Mouse (Mus musculus) cerebral cortex, adult 2 months (tissue): ENCODE measurements around the gene Gng8.

Experiments used
- WGBS: fragments of 180-500 bp; shearing (Covaris S2); methylation state at CpG from one replicate; pipeline ENCODE4 v1.1.7; 2018; 5-methylcytosine and 5-hydroxymethylcytosine counted together

The Gng8 gene

DNA sequence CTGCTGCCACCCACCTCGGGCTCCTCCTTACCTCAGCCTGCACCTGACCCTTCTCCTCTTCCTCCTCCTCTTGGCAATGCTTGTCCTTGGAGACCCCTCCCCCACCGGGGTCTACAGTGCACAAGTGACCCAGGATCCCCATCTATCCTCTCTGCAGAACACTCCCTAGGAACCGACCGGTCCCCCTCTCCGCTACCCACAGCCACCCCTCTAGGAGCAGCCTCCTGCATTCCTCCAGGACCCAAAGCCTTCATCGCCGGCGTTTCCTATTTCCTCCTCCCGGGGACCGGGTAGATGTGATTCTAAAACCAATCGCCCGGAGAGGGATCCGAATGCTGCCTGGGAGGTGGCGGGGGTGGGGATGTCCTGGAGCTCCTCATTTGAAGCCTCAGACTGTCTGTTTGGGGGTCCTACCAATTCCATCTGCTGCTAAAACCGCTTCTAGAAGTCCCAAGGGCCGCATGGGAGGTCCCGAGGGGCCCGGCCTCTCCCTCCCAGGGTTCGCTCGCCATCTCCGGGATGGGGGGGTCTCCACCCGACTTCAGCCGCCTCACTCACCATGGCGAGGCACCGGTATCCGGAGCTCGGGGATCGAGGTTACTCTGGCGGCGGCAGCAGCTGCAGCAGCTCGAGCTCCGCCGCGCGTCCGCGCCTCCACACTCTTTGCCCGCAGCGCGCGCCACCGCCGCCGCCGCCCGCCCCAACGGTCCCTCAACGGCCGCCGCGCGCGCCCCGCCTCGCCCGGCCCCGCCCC is 31.9 kb downstream of the Gng8 start:
- WGBS, result under 1% methylated on average over 47 of the region's 57 CpGs

DNA sequence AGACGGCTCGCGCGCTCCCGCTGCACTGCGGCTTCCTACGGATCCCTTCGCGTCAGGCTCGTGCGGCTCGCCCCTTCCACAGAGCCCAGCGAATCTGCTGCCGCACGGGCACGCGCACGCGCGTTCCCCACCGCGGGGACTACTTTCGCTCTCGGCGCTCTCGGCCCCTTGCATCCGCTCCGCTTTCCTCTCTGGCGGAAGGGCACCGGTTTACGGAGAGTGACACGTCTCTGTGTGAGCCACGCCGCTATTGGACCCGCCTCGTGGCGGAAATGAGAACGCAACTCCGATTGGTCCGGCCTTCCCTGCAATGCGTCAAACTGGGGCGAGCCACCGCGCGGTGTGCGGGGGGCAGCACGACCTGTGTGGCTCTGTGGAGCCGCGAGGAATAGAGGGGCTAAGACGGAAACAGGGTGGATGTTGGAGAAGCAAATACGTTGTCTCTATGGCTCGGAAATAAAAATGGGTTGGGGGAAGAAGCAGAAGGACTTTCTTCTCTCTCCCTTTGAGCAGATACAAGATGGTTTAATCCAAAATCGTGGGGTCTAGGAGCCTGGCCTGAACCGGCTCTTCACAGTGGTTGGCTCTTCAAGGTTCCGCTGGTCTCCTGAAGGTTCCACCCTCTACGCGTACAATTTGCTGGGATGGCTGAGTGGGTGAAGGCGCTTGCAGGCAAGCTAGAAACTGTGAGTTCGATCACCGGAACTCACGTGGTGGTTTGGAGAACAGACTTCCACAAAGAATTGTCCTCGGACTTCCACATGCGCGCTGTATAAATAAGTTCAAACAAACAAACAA is 32.6 kb downstream of the Gng8 start, which contains the start of gene Calm3:
Gene Calm3 (minus strand): TSS at position 78 of the 798 bp plus-strand sequence.
- WGBS, result 1% methylated on average over 64 of the region's 64 CpGs

DNA sequence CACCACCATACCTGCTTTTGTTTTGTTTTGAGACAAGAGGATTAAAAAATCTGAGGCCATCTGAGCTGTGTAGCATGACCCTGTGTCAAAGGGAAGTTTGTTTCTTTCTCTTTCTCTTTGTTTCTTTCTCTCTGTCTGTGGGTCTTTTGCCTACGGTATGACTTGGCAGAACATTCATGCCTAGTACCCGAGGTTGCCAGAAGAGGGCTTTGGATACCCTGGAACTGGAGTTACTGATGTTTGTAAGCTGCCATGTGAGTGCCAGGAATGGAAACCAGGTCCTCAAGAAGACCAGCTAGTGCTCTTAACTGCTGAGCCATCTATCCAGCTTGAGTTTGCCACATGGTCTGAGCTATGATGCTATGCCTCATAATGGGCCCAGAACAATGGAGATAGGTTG is 36.8 kb downstream of the Gng8 start:
- WGBS, result 31% methylated on average over 2 of the region's 2 CpGs

DNA sequence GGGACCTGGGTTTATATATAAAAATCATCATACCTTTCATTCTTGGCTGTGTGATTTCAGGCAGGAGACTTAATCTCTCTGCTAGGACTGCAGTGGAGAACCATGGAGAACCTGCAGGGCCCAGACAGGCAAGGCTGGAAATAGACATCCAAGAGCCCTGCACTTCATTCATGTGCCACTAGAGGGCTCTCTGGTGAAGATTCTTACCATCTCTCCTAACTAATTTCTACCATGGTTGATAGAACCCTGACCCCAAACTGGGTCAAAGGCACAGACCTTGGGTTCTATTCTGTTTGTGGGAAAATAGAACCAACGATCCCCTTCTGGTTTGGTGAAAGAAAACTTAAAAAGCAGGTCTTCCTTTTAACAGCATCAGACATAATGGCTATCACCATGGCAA is 39.3 kb downstream of the Gng8 start:
- WGBS, result 0% methylated on average over 1 of the region's 1 CpGs

DNA sequence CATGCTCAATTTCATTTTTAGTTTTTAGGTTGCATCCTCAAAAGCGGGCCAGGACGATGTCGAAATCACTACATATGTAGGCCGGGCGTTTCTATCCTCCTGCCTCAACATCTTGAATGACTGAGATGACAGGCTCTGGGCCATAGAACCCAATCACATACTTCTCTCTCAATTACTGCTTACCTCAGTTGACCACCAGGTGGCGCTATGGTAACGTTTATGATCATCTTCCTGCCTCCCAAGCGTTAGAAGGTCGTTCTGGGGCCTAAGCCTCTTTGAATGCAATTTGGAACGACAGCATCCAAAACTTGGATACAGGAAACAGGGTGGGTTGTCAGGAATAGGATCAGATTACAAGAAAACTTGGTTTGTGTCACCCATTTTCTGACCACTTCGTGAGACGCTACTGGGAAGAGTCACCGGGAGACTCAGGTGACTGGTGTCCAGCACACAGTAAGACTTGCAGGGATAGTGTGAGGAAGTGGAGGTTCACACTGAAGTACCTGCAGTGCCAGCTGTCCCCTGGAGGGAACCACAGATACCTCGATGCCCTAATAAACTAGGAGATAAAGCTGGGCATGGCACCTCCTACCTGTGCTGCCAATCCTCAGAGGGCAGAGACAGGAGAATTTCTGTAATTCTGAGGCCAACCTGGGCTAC is 40.5 kb downstream of the Gng8 start:
- 15% methylated on average over 14 of the region's 14 CpGs for WGBS

DNA sequence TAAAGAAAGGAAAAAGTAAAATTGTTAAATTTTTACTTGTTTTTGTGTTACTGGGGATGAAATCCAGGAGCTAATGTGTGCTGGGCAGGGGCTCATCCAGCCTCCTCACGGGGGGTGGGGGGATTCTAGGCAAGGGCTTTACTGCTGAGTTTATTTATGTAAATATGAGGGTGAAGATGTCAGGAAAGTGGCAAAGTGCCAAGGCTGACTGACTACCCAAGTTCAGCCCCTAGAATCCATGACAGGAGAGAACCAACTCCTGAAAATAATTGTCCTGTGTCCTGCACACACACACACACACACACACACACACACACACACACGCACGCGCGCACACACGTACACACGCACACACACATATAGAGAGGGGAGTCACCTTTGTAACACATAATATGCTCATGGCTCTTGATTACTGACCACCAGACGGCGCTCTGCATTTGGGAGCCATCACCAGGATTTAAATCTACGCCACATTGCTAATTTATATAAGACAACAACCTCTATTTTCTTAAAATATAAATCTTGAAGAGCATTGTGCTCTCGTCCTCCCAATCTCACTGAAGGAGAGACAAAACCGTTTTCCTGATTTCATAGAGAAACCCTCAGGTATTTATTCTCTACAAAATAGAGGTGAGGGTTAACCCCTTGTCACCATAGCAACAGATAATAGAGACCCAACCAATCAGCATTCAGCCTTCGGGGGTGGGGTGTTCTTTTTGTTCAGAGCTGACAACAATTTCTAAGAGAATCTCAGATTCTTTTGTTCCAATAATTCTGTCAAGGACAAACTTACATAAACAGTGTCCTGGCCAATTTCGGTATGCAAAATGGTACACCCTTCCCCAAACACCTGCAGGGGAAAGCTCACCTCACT is 41.4 kb downstream of the Gng8 start:
- WGBS, result 22% methylated on average over 14 of the region's 14 CpGs

DNA sequence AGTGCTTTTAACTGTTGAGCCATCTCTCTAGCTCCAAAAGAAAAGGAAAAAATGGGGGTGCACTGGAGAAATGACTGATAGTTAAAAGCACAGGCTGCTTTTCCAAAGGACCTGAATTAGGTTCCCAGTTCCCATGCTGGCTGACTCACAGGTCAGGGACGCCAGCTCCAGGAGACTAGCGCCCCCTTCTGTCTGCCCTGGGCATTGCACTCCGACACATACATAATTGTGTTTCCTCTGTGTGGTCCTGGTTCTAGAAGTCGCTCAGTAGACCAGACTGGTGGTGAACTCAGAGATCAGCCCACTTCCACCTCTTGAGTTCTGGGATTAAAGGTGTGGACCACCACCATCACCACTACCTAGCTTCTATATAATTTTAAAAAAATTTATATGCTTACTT is 45.7 kb downstream of the Gng8 start:
- WGBS, result 50% methylated on average over 4 of the region's 4 CpGs

DNA sequence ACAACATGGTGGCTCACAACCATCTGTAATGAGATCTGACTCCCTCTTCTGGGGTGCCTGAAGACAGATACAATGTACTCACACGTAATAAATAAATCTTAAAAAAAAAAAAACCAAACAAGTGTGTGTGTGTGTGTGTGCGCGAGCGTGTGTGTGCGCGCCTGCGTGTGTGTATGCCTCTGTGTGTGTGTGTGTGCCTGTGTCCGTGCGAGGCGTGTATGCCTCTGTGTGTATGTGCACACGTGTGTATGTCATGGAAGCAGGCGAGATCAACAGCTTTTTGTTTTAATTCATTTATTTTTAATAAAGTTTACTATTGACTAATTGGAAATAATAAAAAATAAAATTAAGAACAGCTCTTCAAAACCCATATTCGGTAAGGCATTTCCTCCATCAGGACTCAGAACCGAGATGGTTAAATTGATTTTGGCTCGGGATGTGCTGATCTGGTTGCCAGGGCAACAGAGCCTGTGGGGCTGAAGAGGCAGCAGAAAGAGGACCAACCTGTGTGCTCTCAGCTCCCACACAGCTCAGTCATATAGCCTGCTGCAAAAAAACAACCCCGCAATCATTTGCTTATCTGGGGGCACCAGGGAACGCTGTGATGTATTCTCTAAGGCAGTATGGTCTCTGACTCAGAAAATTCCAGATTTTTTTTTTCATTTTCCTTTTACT is 46.7 kb downstream of the Gng8 start:
- 50% methylated on average over 17 of the region's 17 CpGs for WGBS

DNA sequence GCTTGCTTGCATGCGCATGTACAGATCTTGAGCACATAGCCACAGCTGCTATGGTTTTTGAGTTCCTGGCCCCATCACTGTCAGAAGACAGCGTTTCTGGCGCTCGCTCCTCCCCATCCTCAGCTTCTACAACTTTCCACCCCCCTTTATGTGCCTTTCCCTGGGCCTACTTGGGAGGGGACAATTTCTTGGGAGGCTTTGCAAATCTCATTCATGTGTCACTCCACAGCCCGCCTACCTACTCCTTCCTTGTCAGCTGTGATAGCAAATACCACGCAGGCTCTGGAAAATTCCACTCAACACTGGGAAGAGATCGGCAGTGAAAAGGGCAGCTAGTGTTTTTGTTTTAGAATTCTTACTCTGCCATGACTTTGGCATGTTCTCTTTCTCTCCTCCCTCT is 48.7 kb downstream of the Gng8 start:
- 29% methylated on average over 7 of the region's 7 CpGs for WGBS

DNA sequence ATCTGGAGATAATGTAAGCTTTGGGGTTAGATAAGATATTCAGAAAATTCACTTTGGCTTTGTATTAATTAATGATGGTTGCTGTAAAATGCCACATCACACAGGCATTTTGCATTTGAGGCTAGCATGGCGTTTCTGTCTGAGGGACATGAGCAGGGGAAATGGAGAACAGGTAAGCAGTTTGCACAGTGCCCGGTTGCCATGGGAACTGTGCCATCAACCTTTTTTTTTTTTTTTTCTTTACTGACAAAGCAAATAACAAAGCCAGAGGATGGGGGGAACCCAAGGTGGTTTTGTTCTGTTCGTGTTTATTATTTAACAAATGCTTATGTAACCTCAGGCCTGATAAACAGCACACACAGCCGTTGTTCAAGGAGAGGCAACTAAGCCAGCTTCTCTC is 51.3 kb downstream of the Gng8 start:
- WGBS, result 48% methylated on average over 4 of the region's 4 CpGs

DNA sequence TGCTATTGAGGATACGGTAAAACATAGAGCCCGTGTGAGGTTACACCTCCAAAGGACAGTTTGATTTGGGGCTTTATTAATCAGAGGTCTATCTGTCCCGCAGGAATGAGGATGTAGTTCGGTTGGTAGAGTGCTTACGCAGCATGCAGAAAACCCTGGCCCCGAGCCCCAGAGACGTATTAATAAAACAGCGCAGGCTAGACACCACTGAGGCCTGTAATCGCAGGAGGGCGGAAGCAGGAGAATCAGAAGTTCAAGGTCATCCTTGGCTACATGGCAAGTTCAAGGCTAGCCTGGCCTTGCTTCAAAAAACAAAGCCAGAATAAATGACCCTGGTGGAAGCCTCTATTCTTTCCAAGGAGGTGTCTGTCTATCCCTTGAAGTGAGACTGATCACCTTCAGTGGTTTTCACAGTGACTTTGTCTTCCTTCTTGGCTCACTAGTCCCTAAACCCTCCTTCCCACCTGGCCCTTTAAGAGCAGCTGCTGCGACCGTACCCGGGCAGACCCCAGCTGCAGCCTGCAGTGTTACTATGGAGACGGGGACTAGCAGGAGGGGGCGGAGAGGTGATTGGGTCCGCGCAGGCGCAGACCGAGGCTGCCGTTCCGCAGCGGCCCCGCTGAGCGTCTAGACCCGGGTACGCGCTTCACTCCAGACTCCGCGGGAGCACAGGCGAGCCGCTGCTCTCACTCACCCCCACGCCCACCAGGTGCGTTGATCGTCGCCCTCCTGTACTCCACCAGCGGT is 52.6 kb downstream of the Gng8 start, which contains the start of gene Pnmal2:
Gene Pnmal2 (plus strand): TSS at position 622 of the 747 bp plus-strand sequence.
- WGBS, result 16% methylated on average over 36 of the region's 36 CpGs

DNA sequence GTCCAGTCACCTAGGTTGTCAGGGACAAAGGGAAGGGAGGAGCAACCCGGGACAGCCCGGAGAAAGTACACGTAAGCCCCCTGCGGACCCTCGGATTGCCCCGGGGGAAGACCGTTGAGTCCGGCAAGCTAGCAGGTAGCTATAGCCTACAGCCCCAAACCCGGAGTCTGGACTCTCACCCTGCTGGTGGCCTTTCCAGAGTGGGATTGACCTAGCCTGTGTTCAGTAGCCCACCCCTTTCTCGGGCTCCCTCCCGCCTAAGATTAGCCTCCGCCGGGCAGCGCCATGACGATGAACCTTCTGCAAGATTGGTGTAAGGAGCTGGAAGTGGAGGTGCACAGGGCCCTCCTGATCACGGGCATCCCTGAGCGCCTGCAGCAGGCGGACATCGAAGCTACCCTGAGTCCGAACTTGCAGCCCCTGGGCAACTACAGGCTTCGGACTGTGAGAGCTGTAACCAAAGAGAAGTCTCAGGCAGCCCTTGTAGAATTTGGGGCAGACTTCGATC is 53.3 kb downstream of the Gng8 start:
- 5% methylated on average over 22 of the region's 22 CpGs for WGBS
